Mouse (Mus musculus): ENCODE data around the gene Grn.
"Not testable (repeated sequence)": the region's sequence is repeated elsewhere in the genome, so short reads cannot be mapped to it uniquely, and the experiment has no call there.

Grn gene

DNA sequence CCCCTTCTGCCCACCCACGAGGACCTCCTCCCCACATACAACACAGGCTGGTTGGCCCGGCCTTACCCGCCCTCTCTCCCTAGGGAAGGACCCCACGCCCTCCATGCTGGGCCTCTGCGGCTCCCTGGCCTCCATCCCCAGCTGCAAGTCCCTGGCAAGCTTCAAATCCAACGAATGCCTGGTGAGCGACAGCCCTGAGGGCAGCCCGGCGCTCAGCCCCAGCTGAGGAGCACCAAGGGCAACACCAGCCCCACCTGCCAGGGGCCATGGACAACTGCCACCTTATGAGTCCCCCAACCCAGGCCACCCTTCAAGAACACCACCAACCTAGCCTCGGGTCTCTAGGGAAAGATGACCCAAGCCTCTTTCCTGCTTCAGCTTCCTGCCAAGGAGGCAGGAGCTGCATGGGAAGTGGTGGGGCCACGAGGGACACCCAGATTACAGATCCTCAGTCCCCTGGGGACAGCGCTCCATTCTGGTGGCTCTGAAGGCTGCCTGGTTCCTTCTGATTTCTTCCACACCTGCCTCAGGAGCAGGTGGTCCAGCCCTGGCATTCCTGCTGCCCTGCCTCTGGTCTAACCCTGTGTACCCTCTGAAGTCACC, 28.1 kb upstream of the Grn start:
- no peak for DNase-seq (ENCODE audit: low spot score)

DNA sequence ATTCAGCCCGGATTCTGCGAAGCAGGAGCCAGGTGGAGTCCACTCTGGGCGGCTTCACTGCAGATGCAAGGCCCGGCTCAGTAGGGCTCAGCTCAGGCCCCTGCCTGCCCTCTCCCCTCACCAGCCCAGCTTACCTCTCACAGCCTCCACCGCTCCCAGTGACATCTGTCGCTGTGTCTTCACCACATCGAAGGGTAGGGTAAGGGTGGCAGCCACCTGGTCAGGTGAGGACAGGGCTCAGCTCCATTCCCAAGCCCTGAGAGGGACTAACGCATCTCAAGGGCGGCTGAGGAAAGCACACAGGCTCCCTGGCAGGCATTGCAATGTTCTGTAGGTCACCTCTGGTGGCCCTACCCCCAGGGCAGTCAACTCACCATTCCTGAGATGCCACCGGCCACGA, 26.5 kb upstream of the Grn start:
- DNase-seq (ENCODE audit: low spot score), result no peak

DNA sequence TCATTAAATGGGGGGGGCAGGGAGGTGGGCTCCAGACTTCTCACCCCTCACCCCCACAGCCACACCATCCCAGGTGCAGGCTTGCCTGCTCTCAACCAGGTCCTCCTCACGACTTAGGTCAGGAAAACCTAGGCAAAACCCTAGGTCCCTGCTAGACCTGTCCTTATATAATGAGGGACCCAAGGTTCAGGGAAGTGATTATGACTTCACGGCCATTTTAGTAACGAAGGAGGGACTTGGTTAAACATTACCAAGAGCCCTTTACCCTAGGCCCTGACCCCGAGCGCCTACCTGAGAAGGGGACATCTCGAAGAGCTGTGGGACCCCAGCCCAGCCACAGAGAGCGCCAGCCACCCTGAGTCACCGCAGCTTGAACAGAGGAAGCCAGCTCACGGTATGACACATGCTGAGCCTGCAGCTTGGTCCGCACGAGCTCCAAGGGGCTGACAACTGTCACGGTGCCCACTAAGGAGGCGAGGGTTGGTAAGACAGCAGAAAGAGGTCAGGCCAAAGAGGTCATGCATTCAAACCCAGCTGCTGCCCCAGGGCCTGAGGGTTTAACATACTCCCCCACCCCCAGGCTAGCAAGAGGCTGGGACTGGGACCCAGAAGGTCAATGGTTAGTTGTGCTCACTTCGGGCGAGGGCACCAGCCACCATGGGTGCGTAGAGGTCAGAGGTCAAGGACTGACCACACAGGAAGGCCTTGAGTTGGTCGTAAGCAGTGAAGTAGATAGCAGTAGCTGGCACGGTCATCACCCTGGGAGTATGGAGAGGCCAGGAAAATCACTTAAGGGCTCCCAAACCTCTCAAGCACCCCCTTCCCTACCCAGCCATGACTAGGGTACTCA, 25.7 kb upstream of the Grn start:
- DNase-seq (ENCODE audit: low spot score), result no peak

DNA sequence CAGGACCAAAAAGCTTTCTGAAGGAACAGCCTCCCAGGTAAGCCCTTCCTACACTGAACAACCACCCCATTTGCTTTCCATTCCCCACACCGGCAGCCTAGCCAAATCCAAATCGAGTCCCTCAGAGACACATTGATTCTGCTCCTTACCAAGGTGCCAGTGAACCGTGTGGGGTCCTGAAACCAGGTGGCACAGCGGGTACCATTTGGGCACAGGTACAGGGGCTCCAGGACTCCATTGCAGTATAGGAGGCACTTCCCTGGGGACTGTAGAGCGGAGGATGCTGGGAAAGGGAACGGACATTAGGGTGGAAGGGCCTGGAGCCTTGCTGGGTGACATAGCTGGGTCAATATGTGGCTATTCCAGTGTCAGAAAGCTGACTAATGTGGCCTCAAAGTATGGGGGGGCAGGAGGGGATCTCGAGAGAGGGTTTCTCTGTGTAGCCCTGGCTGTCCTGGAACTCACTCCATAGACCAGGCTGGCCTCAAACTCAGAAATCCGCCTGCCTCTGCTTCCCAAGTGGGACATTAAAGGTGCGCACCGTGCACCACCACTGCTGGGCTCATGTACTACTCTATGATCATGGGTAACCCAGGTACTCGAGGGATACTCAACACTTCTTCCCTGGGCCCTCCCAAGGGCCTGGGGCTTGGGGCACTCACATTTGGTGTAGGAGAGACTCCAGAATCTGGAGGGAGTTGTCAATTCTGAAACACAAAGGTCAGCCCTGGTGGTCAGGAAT, 24.4 kb upstream of the Grn start:
- no peak for DNase-seq (ENCODE audit: low spot score)

DNA sequence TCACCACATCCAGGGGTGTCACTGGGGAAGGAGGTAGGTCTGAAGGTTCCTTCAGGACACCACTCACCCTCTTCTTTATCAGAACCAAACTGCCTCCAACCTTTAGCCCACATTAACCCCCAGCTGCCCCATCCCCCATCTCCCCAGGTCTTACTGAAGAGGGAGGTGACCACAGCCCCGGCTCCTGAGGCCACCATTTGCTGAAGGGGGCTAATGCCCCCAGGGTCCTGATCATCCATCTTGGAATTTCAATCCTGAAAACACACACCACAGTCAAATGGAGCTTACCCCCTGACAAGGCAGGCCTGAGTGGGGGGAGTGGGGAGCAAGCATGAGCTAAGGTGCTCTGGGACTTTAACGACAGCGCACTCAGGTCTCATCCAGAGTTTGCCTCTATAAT, 23.7 kb upstream of the Grn start:
- no peak for DNase-seq (ENCODE audit: low spot score)

DNA sequence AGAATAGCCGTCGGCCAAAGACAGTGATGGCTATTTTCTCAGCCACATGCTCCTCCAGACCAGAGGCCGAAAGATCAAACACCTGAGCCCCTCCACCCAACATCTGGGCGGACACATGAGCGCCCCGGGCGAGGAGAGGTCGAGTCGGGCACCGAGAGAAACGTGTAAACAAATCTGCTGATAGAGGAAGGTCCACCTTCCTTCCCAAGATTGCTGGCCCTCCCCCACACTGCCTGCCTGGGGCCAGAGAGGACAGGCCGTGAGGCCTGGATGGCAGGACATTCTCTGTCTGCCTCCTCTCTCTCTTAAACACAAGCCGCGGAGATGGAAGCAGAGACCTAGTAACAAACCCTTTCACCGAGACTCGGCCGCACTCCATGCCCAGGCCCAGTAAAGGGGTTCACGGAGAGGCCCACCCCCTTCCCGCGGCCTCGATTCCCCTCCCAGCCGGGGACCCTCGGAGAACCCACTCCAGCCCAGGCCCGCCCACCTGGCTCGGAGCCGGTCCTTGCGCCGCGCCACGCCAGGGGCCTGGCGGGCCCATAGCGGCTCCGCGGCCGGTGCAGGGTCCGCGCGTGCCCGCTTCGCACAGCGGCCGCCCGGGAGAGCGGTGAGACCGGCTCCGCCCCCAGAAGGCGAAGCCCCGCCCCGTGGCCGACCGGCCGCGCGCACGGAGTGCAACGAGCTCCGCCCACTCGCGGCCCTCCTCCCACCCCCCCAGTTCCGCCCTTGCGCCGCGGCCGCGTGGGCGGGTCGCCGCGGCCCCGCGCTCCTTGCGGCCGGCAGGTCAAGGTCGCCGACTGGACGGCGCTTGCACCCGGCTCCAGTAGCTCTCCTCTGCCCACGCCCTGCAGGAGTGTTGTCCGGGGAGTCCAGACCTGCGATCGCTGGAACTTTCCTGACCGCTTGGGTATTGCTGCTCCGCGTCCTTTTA, 22.9 kb upstream of the Grn start:
- DNase-seq (ENCODE audit: low spot score), result peak; percentile 95

DNA sequence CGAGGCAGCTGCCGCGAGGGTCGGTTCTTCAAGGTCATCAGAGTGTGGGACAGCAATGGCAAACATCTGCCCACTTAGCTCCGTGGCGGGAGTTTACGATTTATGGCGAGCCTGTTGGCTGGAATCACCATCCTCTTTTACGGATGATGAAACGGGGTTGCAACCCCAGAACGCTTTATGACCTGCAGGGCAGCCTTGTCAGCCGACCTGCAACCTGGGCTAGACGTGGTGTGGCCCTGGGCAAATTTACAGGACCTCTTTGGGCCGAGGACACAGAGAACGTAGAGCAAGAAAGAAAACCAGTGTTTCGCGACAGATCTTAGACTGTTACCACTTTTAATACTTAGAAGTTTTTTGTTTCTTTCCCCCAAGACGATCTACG, 22.3 kb upstream of the Grn start, which contains the start of gene Slc25a39:
Gene Slc25a39, minus strand, starts transcription at position 113 of the 382 bp plus-strand sequence.
- no peak for DNase-seq (ENCODE audit: low spot score)

DNA sequence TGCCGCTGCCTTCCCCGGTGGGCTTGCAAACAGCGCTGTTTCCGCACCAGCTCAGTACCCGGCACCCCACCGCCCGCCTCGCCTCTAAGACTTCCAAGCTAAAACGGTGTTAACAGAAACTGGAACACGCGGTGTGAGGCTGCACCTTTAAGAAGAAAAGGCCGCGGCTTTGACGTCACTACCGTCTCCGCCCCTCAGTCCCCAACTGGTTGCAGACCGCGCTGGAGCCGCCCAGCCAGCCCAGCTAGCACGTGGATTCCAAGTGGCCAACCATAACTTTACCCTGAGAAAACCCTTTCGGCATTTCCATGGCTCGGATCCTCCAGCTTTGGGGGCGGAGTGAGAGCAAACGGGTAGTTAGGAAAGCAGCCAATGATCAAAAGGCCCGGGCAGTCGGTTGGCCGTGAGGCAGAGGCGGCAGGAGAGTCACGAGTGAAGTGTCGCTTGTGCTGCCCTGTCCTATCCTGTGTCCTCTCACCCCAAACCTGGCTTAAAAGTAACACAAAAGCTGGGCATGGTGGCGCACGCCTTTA, 21.7 kb upstream of the Grn start:
- peak; percentile 87 for DNase-seq (ENCODE audit: low spot score)

DNA sequence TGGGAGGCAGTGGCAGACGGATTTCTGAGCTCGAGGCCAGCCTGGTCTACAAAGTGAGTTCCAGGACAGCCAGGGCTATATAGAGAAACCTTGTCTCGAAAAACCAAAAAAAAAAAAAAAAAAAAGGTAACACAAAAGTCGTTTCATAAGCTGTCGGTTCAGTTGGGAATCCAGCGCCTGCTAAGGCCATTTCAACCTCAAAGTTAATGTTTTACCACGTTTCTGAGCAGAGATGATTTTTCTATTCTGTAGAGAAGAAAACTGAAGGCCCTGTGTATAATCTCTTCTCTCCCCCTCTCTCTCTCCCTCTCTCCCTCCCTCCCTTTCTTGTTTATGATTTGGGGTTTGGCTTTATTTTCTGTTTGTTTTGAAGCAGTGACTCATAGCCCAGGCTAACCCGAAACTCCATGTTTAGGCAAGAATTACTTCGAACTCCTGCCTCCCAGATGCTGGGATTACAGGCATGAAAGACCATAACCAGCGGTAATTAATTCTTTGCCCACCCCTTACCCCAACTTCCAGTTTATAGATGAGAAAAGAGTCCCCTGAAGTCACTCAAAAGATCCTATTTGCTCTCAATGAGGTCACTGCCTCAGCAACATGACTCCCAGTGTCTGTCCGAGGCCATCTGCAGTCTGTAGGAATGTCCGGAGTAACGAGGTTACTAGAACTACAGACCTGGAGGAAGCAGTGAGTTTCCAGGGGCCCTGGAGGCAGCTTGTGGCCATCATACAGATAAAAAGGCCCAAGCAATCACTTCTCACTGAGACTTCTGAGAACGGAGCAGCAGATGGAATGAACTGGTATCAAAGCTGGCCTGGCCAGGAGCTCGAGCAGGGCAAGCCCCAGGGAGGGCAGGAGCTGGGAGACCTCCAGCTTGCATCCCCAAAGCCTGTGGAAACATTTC, 21.0 kb upstream of the Grn start:
- DNase-seq (ENCODE audit: low spot score), result no peak

DNA sequence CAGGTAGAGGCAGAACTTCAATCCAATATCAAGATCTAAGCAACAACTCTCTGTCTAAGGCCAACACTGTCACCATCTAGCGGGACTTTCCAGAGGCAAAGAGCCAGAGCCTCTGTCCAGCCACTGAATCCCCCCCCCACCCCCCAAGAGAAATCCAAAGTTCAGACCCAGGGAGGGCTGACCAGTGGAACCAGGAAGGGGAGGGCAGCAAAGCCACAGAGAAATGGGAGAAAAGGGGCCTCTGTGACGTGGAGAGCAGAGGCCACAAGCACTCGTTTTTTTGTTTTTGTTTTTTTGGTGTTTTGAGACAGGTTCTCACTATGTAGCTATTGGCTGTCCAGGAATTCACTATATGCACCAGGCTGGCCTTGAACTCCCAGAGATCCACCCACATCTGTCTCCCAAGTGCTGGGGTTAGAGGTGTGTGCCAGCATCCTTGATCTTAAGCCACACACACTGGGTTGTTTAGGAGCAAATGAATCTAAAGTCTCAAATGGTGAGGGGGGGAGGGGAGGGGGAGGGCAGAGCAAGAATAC, 20.3 kb upstream of the Grn start:
- DNase-seq (ENCODE audit: low spot score), result no peak

DNA sequence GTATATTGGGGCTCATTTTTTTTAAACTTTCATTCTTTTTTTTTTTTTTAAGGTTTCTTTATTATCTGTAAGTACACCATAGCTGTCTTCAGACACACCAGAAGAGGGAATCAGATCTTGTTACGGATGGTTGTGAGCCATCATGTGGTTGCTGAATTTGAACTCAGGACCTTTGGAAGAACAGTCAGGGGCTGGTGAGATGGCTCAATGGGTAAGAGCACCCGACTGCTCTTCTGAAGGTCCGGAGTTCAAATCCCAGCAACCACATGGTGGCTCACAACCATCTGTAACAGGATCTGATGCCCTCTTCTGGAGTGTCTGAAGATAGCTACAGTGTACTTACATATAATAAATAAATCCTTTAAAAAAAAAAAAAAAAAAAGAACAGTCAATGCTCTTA, 19.8 kb upstream of the Grn start:
- not testable (repeated sequence) for DNase-seq (ENCODE audit: low spot score)

DNA sequence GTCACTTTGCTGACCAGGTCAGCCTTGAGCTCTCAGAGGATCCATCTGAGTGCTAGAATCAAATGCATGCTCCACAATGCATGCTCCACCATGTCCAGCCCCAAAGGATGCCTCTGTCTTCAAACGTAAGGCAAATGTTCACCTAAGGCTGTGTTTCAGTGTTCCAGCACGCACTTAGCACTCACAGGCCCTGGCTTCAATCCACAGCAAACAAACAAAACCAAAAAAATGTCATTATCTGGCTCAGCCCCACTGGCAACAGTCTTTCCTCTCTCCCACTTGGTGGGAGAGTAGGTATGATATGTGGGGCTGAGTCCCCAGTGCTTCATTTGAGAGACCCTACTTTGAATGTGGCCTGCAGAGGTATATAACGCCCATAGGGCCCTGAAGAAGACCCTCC, 19.1 kb upstream of the Grn start:
- DNase-seq (ENCODE audit: low spot score), result no peak

DNA sequence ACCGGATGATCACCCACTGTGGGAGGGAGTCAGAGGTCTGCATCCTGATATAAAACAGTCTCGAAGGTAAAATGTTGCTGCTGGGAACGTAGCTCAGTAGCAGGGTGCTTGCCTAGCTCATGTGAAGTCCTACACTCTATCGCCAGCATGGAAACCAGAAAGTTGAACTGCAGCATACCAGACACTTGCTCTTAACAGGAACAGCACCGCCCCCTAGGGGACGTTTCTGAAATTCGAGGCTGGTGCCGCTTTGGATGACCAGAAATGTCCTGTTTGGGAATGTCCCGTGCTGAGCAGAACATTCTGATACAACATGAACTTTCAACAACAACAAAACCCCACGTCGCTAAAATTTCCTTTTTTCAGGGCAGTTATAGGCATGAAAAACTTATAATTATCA, 18.4 kb upstream of the Grn start:
- DNase-seq (ENCODE audit: low spot score), result peak; percentile 92

DNA sequence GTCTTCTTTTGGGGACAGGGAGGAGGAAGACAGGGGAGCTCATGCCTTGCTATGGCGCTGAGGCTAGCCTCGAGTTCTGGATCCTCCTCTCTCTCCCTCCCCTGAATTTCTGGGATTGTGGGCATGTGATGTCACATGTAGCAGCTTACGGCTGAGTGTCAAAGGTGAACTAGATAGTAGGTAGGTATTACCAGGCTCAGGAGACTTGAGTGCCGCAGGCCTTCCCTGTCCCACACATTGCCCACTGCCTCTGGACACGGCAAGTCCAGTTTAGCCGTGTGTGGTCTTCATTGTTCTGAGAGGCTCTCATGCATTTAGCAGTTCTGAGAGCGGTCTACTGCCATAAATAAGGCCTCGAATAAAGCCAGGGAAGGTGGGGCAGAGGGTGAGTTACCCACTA, 17.1 kb upstream of the Grn start:
- no peak for DNase-seq (ENCODE audit: low spot score)

DNA sequence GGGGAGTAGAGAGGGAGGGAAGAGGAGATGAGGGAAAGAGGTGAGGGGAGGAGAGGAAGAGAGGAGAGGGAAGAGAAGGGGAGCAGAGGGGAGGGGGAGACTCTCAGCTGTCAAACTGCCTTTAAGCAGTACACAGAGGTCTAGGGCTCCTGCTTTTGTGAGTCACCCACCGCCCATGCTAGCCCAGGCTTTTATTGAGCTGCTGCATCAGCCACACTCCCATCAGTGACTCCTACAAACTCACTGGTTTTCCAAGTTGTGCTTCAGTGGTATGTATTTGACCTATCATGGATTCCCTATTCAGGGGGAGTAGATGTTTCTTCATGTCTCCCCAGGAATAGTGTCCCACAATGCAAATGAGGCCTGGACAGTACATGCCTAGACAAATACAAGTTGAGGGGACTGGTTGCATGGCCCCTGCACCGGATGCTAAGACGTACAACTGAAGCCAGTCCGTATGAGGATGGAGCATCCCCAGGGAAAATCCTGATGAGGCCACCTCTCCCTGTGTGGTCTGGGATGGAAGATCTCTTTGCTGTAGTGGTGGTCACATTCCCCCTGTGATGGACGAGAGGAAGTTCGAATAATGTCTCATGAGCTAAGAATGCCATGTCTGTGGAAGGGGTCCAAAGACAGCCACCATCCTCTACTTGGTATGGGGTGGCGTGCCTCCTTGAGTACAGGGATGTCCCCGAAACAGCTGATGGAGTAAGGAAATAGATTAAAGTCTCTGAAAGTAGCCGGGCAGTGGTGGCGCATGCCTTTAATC, 14.9 kb upstream of the Grn start:
- no peak for DNase-seq (ENCODE audit: low spot score)

DNA sequence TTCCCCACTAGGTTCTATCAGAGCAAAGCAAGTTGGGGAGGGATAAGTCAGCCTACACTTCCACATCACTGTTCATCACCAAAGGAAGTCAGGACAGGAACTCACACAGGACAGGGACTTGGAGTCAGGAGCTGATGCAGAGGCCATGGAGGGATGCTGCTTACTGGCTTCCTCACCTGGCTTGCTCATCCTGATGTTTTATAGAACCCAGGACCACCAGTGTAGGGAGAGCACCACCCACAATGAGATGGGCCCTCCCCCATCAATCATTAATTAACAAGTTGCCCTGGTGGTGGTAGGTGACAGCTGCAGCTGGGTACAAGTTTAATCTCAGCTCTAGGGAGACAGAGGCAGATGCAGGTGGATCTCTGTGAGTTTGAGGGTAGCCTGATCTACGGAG, 13.0 kb upstream of the Grn start:
- no peak for DNase-seq (ENCODE audit: low spot score)

DNA sequence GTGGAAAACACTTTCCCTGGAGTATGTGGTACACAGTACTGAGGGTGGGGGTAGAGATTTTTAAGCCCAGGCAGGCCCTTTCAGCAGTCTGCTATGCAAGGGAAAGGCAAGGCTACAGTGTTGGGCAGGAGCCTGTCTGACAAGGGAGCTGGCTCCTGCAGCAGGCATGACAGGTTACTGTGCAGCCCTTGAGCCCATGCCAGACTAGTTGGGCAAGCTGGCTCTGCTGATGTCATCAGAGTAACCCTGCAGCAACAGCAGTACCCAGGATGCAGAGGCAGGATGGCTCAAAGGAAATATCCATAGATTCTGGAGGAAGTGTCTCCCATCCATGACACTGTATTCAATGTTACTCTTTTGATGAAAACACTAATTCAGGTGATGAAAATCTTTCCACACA, 11.2 kb upstream of the Grn start:
- DNase-seq (ENCODE audit: low spot score), result no peak

DNA sequence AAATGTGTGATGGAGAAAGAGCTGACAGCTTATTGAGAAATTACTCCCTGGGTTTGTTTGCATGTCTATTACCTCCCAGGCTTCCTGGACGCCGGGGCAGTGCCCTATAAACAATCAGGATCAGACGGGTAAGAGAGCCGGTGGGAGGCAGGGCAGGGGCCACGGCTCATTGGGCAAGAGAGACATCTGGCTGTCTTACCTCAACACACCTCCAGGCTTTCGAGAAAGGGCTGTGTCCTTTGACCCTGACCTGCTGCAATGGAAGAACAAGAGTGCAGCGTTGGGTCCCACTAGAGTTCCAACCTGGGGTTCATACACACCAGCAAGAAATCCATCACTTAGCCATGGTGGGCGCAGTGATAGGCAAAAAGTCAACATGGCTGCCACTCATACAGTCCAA, 8.6 kb upstream of the Grn start:
- no peak for DNase-seq (ENCODE audit: low spot score)

DNA sequence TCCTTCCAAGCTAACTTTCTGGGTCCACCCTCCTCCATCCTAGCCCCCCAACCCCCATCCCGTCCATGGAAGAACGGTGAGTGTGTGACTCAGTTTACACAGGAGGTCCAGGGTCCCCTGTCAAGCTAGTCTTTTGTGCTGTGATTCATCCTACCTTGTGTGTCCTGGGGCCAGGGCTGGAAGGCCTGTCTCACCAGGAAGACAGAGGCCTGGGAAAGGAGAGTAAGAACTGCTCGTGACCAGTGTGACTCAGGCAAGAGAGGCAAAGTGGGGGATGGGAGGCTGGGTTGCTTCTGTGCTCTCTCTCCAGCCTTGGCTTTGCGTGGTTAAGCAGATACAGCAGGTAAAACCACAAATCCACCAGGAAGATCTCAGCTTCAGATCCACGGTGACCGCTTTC, 5.4 kb upstream of the Grn start:
- no peak for DNase-seq (ENCODE audit: low spot score)

All from urinary bladder, postnatal 25 days (tissue).